Mouse (Mus musculus) bone marrow, adult 2 months (tissue): Measurements from ENCODE around the gene Arhgap21. TPM values are rescaled to one million over a fixed set of nuclear protein-coding genes. Genes with fewer than 3 reads are reported as not detected.

Source experiments
- H3K27ac ChIP-seq: fragments of 200-500 bp; 2 replicates; pipeline ENCODE4 v1.5.1; 2012; ENCODE audit warnings: low read depth, mild to moderate bottlenecking, control low read depth, inconsistent platforms, low read length; ENCODE audit not compliant: control insufficient read depth, poor library complexity, insufficient read depth
- H3K4me1 ChIP-seq: fragments of 200-500 bp; 2 replicates; pipeline ENCODE4 v1.6.1; 2011; ENCODE audit warnings: low read length; ENCODE audit not compliant: control insufficient read depth, insufficient read depth
- H3K4me3 ChIP-seq: fragments of 200-500 bp; replicated peaks from 2 replicates; pipeline ENCODE3; 2011; ENCODE audit warnings: mild to moderate bottlenecking, low read depth, low read length, control low read depth; ENCODE audit not compliant: control insufficient read depth
- CTCF ChIP-seq: fragments of 200-500 bp; IDR thresholded peaks from 2 replicates; pipeline ENCODE4 v1.5.1; 2011; ENCODE audit warnings: low read length, control low read depth; ENCODE audit not compliant: control insufficient read depth, insufficient read depth
- POLR2A ChIP-seq: fragments of 200-500 bp; IDR thresholded peaks from 2 replicates; pipeline ENCODE4 v1.6.1; 2011; ENCODE audit warnings: low read depth, mild to moderate bottlenecking, control low read depth, low read length, borderline replicate concordance; ENCODE audit not compliant: control insufficient read depth
- WGBS: fragments of 180-500 bp; shearing (Covaris S2); methylation state at CpG from one replicate; pipeline ENCODE4 v1.1.7; 2018; 5-methylcytosine and 5-hydroxymethylcytosine counted together
- polyA plus RNA-seq: library from polyadenylated mRNA; stranded (reverse); fragments of >200 nt; gene quantifications from 2 replicates; pipeline ENCODE4 v1.2.4, GENCODE M21; 2011; ENCODE audit warnings: low replicate concordance; ENCODE audit not compliant: missing spikeins, insufficient read depth, insufficient read length

Arhgap21 gene
- polyA plus RNA-seq, 1 experiment: 22.6 TPM

DNA sequence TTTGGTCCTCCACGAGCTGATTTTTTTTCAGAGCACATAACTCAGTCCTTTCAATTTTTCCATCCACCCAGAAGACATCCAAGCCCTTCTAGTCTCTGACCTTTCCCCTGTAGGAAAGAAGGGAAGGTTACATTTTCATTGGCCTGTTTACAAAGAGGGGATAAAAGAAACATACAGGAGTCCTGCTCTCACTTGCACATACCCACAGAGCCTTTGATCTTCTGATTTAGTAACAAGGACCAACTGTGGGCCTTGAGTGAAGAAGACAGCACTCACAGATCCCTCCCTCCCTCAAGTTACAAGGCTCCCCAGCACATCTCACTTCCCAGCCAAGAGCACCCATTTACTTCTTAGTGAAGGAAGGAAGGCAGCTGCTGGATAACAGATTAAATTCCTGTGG lies 46.3 kb downstream of the Arhgap21 start:
- WGBS: 55% methylated on average over 1 of the region's 1 CpGs
- H3K27ac ChIP-seq: no peak overlapping the region
- no peaks in the 10 kb centered on the region; the same call in 1 of the 2 replicates for H3K4me1 ChIP-seq
- TF ChIP-seq CTCF (no peak), POLR2A (no peak)
- H3K4me3 ChIP-seq: no peak overlapping the region

- Histone ChIP-seq H3K4me1 (no peaks in the 10 kb centered on the region; the same call in 1 of the 2 replicates), H3K4me3 (no peak overlapping the region), H3K27ac (no peak overlapping the region)
- WGBS: 92% methylated on average over 2 of the region's 2 CpGs
- TF ChIP-seq CTCF (no peak), POLR2A (no peak)
These were observed 47.1 kb downstream of the Arhgap21 start for GRCm38 (mm10) chr2:20921558-20921957.

DNA sequence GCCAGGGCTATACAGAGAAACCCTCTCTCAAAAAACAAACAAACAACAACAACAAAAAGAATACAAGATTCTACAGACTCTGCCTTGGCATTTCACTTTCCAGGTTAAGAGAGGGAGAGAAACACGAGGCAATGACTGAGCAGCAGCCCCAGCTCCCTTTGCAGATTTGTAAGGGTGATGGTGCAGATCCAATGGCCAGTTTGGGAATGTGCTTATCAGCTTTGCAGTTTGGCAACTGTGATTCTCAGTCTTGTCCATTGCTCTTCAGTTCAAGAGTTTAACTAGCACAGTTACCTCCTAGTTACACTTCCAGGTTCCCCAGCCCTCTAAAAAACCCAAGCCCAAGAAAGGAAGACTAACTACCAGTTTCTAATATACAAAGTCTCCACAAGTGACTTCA lies 47.7 kb downstream of the Arhgap21 start:
- no peaks in the 10 kb centered on the region; the same call in 1 of the 2 replicates for H3K4me1 ChIP-seq
- H3K27ac ChIP-seq: no peak overlapping the region
- TF ChIP-seq POLR2A: no peak
- no peak for TF ChIP-seq CTCF
- no peak overlapping the region for H3K4me3 ChIP-seq
- 85% methylated on average over 1 of the region's 1 CpGs for WGBS

DNA sequence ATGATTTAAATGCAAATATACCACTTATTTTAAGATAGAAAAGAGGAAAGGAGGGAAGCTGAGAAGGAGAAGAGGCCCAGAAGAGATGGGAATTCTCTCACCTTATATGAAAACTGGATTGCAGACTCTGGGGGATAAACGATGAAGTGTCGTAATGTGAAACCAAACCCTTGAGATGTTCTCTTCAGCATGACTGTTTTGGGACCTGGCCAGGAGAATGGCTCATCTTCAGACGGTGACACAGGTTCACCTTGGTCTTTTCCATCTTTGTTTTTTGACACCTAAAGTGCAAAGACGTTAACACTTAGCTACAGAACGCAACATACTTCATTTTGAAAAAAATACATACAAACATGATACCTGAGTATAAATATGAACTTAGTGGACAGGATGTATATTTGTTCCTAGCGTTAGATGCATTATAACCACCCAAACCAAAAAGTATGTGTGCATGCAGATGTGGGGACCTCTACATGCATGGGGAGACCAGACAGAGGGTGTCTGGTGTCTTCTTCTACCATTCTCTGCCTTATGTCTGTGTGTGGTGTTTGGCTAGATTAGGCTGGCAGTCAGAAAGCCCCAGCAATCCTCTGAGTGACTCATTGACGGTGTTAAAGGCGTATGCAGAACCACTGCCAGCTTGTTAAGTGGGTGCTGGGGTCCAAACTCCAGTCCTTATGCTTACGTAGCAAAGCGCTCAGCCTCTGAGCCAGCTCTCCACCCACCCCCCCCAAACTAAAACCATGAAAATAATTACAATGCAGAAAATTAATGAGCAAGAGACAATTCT lies 54.0 kb downstream of the Arhgap21 start:
- Histone ChIP-seq H3K4me1 (no peaks in the 10 kb centered on the region), H3K4me3 (no peak overlapping the region), H3K27ac (no peak overlapping the region)
- 89% methylated on average over 10 of the region's 10 CpGs for WGBS
- no peak for TF ChIP-seq POLR2A
- no peak for TF ChIP-seq CTCF

DNA sequence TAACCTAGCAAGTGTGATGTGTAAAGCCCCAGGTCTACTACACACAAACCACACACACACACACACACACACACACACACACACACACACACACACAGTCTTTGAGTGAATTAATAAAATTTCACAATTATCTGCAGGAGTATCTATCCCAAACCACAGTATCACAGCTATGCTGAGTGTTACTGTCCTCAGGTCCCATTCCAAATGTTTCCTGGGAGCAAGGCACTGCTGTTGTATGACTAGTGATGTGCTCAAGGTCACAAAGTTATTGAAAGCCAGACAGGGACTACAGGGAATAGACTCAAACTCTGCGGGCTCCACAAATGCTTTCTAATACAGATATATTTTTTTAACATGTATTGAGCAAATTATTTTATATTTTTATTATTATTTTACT lies 55.7 kb downstream of the Arhgap21 start:
- WGBS: 89% methylated on average over 1 of the region's 1 CpGs
- no peaks in the 10 kb centered on the region for H3K4me1 ChIP-seq
- no peak for TF ChIP-seq CTCF
- TF ChIP-seq POLR2A: no peak
- no peak overlapping the region for H3K27ac ChIP-seq
- H3K4me3 ChIP-seq: no peak overlapping the region

- no peaks in the 10 kb centered on the region for H3K4me1 ChIP-seq
- WGBS: 92% methylated on average over 11 of the region's 11 CpGs
- no peak overlapping the region for H3K4me3 ChIP-seq
- no peak overlapping the region for H3K27ac ChIP-seq
- no peak for TF ChIP-seq POLR2A
- no peak for TF ChIP-seq CTCF
These were observed 56.2 kb downstream of the Arhgap21 start for GRCm38 (mm10) chr2:20912348-20913018.

- Histone ChIP-seq H3K27ac (no peak overlapping the region), H3K4me3 (no peak overlapping the region), H3K4me1 (no peaks in the 10 kb centered on the region)
- TF ChIP-seq POLR2A: no peak
- TF ChIP-seq CTCF: no peak
- 88% methylated on average over 3 of the region's 3 CpGs for WGBS
These were observed 58.2 kb downstream of the Arhgap21 start for GRCm38 (mm10) chr2:20910446-20910845.

- TF ChIP-seq POLR2A: no peak
- TF ChIP-seq CTCF: no peak
- 70% methylated on average over 7 of the region's 7 CpGs for WGBS
- Histone ChIP-seq H3K4me3 (no peak overlapping the region), H3K27ac (no peak overlapping the region), H3K4me1 (no peaks in the 10 kb centered on the region)
These were observed 59.3 kb downstream of the Arhgap21 start for GRCm38 (mm10) chr2:20909404-20909803.
